Mouse (Mus musculus): ENCODE data around the gene Stk10.

- TF ChIP-seq CTCF (conservative IDR thresholded peaks at IDR 0.05; ENCODE audit: insufficient read depth, insufficient read length, low read depth, low read length) (no peak), POLR2A (IDR thresholded peaks at IDR 0.05; ENCODE audit: low read depth, low read length) (no peak)
These were observed 90.1 kb downstream of the Stk10 start for GRCm38 (mm10) chr11:32623236-32623635.
